Mouse (Mus musculus) gastrocnemius, postnatal 10 days (tissue): ENCODE results near the gene Bbof1. TPM values are rescaled to one million over a fixed set of nuclear protein-coding genes. Genes with fewer than 3 reads are reported as not detected.

Experiments
- DNase-seq: peaks from one replicate; pipeline ENCODE4 v3.0.0; 2021; ENCODE audit warnings: mixed read lengths
- total RNA-seq, 2 experiments: library from RNA; stranded (reverse); gene quantifications; 2 replicates each; pipeline ENCODE4 v1.2.3; 2021

Gene Bbof1
- total RNA-seq, 2 experiments from 2014 or later: 0.85 to 1.0 TPM

DNA sequence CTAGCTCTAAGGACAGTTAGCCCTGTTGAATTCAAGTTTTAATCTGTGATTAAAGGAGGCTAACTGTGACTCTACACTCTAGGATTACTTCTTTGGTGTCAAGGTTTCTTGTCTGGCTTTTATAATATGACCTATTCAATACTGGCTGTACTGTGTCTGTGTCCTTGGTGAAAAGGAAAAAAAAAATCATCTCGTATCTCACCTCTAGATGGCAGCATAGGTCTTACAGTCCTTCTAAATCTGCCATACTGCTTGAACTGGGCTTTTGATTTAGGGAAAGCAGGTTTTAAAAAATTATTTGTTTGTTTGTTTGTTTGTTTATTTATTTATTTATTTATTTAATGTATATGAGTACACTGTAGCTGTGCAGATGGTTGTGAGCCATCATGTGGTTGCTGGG is 59.8 kb downstream of the Bbof1 start:
- DNase-seq: no peak

GRCm38 (mm10) chr12:84478937-84479336 is 70.1 kb downstream of the Bbof1 start:
- no peak for DNase-seq

DNA sequence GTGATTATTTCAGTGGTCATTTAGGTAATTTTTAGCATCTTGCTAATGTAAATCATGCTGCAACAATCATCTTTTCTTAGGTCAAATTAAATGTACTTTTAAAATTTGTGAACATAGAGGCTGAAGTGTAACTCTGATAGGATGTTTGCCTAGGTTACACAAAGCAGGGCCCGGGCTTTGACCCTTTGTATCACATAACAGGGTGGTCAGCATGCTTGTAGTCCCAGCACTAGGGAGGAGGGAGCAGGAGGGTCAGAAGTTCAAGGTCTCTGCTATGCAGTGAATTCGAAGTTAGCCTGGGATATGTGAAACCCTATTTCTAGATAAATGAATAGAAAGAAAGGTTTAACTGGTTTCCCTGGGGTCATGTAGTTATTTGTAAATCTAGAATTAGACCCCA is 72.4 kb downstream of the Bbof1 start:
- no peak for DNase-seq

DNA sequence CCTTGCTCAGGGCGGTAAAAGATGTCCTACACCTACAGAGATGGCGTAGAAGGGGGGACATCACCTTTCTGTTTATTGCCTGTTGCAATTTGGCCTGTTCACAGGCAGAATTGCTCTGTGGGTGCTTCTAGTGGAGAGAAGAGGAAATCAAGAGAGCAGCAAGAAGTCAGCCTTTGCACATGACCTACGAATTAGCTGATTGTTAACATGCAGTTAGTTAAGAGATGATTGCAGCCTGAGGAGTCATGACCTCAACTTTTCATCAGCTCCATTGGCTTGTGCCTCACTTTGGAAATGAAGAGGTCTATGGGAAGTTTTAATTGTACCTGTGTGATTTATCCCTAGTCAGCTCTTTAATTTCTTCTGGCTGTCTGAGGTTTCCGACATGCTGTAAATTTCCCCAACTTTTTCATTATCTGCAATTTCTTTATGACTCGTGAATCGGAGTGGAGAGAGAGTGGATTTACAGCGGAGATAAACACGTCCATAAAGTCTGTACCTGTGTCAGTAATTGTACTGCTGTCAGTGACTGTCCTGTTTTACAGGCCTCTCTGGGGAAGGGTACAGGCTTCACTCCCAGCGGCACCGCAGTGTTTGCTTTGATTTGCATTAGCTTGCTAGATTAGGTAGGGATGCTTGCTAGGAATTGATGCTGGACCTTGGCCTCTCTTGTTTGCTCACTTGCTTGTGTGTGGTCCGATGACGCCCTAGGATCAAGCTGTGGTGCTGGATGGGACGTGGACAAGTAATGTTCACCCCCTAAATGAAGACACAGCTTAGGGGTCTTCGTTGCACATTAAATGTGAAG is 74.1 kb downstream of the Bbof1 start:
- no peak for DNase-seq

DNA sequence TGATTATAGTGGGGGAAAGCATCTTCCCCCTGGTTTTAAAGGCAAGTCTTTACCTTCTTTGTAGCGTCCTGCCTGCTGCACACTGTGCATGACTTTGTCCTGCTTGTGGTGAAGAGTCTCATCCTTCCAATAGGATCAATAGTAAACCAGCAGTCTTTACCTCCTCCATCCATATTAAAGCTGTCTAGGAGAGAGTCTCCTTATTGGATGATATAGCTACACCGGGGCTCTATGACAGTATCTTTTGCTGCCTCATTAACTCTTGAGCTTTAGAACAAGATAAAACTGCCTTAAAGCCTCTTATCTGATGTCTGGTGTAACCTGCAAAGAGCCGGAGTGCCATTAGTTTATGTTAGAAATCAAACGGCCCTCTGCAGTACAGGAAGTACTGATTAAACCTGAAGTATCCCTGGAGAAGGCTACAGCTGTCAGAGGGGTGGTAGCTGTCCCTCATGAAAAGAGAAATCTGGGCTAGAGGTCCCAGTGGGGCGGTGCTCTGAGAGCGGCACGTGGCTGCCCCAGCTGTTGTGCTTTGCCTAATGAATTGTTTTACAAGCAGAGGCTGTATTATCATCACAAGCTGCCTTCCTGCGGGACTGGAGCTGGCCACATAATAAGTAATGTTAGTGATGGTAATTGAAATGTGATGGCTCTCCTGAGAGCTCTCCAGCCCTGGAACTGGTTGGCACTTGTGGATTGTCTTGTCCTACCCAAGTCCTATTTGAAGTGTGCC is 78.6 kb downstream of the Bbof1 start:
- peak; percentile 12 for DNase-seq

Other genes starting within 250 kb of the Bbof1 start
- gene Elmsan1, start 190.2 kb upstream of the Bbof1 start, total RNA-seq: 10 to 100 TPM; 15.6 to 18.5 TPM
- 10 to 100 TPM; 65.1 to 68.1 TPM for gene Ptgr2, start 123.8 kb upstream of the Bbof1 start, total RNA-seq
- gene Zfp410, start 92.2 kb upstream of the Bbof1 start, total RNA-seq: 10 to 100 TPM; 21.6 to 25.8 TPM
- gene Coq6, start 47.4 kb upstream of the Bbof1 start, total RNA-seq: 10 to 100 TPM; 31.0 to 34.3 TPM
- gene Fam161b, start 47.2 kb upstream of the Bbof1 start, total RNA-seq: under 1 TPM; 0.42 to 0.65 TPM
- 1 to 10 TPM; 8.0 to 9.7 TPM for gene Entpd5, start within 50 bp of the Bbof1 start, total RNA-seq
- gene Rnf113a2, start 8.1 kb downstream of the Bbof1 start, total RNA-seq: 1 to 10 TPM; 5.9 to 6.8 TPM
- 10 to 100 TPM; 32.1 to 34.1 TPM for gene Aldh6a1, start 41.9 kb downstream of the Bbof1 start, total RNA-seq
- gene Lin52, start 42.4 kb downstream of the Bbof1 start, total RNA-seq: 1 to 10 TPM; 4.9 to 5.6 TPM
- gene Vsx2, start 160.7 kb downstream of the Bbof1 start, total RNA-seq: under 1 TPM in 1 of 2 experiments, not detected in 1; 0.07 TPM
- gene Abcd4, start 208.3 kb downstream of the Bbof1 start, total RNA-seq: 1 to 10 TPM; 4.4 to 5.2 TPM
- not detected for gene Vrtn, start 231.9 kb downstream of the Bbof1 start, total RNA-seq